Mouse (Mus musculus) adrenal gland, adult 18-20 months (tissue): ENCODE measurements around the gene Nfkb1. TPM values are rescaled to one million over a fixed set of nuclear protein-coding genes. Genes with fewer than 3 reads are reported as not detected.

ENCODE experiments used
- DNase-seq, 2 experiments: peaks; one replicate each; pipeline ENCODE4 v3.0.0; 2021 to 2022; ENCODE audit warnings: low spot score in 2 of 2
- total RNA-seq, 2 experiments: library from RNA; stranded (reverse); gene quantifications; 1 replicate in 1 of 2; 2 replicates in 1 of 2; pipeline ENCODE4 v1.2.3; 2021

The Nfkb1 gene
- total RNA-seq, 2 experiments from 2014 or later, result 43.3 to 54.9 TPM

DNA sequence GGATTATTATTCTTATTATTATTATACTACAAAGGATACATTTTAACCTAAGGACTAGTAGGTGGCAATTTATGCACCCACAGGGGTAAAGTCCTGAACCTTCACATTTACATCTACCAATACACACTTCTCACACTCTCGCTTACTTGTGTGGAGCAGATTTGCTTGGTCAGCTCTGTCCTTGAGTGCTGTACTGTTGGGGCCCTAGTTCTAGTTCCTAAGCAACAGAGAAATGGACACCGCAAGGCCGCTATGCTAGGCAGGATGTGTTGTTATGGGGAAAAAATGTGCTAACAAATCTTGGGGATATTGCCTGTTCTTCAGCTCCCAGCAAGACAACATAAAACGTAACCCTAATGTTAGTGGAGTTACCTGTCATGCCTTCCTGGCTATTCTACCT, 99.3 kb downstream of the Nfkb1 start:
- no peak for DNase-seq

GRCm38 (mm10) chr3:135591376-135591775, 100.0 kb downstream of the Nfkb1 start:
- DNase-seq, result no peak

GRCm38 (mm10) chr3:135590471-135590870, 100.9 kb downstream of the Nfkb1 start:
- DNase-seq, result no peak

DNA sequence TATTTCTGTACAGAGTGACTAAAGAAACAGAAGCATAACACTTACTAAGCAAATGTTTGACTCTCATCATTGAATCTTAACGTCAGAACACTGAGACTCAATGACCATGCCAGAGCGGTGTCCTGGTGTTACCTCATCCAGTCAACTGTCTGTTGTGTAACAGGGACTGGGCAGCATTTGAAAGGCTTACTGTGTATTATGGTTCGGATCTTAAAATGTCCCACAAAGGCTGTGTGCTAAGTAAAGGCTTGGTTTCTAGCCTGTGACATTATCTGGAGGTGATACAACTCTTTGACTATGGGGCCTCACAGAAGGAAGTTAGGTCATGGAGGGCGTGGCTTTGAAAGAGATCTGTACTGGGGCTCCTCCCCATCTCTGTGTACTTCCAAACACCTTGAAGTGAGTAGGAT, 104.9 kb downstream of the Nfkb1 start:
- DNase-seq, result no peak

DNA sequence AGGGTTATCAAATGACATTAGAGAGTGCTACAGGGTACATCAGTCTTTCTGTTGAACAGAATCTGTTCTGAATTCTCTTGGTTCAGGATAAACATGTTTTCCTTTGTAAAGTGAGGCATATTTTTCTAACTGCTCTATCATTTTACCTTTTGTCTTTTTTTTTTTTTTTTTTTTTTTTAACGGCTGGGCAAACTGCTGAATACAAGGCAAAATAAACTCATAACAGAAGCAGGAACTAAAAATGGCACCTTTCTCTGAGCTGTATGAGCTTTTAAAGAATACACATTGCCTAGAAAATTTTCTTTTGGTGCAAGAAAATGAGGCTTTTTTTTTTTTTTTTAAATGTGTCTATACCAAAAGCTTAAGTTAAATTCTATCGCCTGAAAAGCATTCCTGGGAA, 105.3 kb downstream of the Nfkb1 start:
- DNase-seq, result no peak

DNA sequence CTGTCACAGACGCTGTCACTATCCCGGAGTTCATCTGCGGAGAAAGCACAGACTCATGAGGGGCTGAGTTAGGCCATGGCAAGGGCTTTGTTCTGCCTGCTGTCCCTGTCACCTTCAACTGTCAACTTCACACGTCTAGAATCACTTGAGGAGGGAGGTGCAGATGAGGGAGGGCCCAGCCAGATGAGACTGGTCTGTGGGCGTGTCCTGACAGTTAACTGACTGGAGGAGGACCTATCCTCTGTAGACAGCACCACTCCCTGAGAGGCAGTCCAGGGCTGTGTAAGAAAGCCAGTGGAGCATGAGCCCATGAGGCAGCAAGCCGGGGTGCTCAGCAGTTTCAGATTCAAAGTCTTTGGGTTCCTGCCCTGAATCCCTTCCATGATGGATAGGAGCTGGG, 105.9 kb downstream of the Nfkb1 start:
- no peak for DNase-seq

DNA sequence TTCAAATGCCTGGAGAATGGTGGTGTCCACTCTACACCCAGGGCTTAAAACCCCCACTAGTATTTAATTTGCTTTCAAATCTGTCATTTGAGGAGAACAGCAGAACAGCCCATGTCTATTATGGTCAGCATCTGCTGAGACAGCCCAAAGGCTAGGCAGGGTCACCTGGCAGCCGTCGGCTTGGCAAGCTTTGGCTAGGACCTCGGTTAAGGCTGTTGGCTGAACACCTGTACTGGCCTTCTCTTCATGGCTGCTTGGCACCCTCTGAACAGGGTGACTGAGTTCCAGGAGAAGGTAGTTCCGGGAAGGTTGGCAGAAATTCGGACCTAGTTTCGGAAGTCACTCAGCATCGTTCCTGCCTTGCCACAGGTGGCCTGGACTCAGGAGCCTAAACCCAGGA, 109.1 kb downstream of the Nfkb1 start:
- no peak for DNase-seq

DNA sequence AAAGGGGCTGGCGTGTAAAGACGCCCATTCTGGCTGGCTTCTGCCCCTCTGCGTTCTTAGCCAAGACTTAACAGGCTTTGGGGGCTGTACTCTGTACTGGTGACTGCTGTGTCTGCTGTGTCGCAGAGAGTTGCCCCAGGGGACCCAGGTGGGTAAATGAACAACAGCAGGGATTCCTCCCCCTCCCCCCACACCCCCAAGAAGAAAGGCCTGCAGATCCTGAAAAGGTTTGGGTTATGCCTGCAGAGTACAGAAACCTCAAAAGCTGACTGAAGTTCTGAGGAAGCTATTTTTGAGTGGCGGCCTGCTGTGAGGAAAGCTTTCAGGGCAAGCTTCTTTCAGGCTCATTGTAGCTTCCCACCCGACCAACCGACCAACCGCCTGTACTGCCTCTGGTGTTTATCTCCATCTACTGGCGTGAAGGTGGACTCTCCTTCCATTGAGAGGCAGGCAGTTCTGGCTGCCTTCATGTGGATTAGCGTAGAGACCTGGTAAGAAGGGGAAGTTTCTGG, 109.7 kb downstream of the Nfkb1 start:
- no peak for DNase-seq

- DNase-seq, result no peak
Observed at GRCm38 (mm10) chr3:135580439-135581275, 110.7 kb downstream of the Nfkb1 start.

DNA sequence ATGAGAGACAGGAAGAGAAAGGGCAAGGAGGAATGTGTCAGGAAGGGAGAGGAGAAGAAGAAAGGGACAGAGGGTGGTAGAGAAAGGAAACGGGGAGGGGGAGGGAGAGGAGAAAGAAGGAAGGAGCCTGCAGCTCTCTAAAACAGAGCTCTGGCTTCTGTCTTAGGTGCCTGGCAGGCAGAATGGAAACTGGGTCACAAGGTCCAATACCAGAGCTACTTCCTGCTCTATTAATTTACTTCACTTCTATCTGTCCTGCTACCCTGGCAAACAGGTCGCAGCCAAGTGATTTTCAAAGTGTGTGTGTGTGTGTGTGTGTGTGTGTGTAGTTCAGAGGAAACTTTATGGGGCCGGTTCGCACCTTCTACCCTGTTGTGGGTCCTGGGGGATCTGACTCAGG, 112.2 kb downstream of the Nfkb1 start:
- no peak for DNase-seq

- DNase-seq, result no peak
Observed at GRCm38 (mm10) chr3:135578588-135579140, 112.7 kb downstream of the Nfkb1 start.

DNA sequence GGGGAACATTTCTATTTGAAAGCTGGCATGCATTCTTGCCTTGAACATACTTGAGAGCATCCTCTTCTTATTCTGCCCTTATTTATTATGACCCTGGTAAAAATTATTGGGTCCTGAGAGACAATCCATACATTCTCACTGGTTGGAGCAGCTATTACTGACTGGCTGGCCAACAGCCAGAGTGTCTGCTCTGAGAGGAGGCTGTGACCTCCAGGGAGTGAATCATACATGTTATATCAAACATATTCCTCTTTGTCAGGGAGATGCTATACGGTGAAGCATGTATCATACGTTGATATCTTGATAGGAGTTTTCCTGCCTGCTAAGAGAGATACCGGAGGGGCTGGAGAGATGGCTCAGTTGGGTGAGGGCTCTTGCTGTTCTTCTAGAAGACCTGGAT, 116.2 kb downstream of the Nfkb1 start:
- DNase-seq, result no peak

- DNase-seq, result no peak
Observed at GRCm38 (mm10) chr3:135573051-135573450, 118.3 kb downstream of the Nfkb1 start.

DNA sequence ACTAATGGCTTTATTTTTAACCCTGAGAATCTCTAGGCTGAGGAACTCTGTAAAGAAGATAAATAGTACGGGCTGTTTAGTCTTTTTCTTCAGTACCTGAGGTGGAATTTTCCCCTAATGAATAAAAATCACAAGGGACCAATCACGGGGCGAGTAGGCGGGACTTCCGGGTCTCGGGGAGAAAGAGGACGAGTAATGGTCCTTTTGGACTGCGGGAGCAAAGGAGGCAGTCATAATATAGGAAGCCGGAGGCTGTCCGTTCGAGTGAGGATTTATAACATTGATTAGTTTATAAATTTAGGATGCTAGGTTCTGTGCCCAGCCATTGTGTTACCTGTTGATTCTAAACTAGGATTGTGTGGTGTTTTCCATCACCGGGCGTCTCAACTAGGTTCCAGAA, 119.8 kb downstream of the Nfkb1 start:
- no peak for DNase-seq

- DNase-seq, result no peak
Observed at GRCm38 (mm10) chr3:135568633-135569032, 122.7 kb downstream of the Nfkb1 start.

DNA sequence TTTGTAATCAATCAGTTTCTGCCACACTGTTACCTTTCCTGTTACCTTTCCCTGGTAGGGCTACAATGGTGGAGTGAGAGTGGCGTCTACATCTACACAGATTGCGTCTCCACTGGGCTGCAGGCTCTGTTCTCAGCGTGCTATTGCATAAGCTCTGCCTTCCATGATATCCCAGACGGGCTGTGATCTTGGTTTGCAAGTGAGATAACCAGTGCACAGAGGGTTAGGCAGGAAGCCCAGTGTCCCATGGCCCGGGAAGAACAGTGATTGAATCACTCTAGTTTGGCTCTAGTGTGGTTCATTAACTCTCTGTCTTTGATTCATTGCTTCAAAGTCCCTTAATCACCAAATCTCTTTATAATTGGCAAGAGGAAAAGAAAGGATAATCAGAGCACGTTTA, 123.5 kb downstream of the Nfkb1 start:
- no peak for DNase-seq

DNA sequence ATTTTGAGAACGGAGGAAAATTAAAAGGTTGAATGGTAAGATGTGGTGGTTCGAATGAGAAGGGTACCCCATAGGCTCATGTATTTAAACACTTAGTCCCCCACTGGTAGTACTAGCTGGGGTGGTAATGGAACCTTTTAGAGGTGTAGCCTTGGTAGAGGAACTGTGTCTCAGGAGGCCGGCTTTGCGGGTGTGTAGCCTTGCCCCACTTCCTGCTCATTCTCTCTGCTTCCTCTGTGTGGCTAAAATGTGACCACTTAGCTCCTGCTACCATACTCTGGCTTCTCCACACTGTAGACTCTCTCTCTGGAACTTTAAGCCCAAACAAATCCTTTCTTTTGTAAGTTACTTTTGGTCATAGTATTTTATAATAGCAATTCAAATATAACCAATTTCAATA, 126.0 kb downstream of the Nfkb1 start:
- DNase-seq, result no peak

- DNase-seq, result no peak
Observed at GRCm38 (mm10) chr3:135564706-135565105, 126.6 kb downstream of the Nfkb1 start.

DNA sequence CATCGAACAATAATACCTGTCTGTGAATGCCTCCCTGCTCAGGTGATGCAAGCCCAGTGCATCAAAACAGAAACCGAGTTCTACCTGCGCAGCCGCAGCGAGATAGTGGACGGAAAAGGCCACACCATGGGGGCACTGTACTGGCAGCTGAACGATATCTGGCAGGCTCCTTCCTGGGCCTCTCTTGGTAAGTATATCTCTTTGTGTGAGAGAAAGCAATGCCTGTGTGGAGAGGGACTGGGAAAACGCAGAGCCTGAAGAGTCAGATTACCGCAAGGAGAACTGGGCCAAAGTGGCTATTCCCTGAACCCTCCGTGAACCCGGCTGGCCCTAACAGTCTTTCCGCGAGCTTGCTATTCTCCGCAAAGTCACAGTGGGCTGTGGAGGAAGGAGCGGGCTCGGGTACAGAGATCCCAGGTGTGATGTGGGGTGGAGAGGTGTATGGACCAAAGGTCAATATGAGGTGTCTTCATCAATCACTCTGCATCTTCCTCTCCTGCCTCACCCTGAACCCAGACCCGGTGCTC, 128.1 kb downstream of the Nfkb1 start:
- DNase-seq, result no peak

DNA sequence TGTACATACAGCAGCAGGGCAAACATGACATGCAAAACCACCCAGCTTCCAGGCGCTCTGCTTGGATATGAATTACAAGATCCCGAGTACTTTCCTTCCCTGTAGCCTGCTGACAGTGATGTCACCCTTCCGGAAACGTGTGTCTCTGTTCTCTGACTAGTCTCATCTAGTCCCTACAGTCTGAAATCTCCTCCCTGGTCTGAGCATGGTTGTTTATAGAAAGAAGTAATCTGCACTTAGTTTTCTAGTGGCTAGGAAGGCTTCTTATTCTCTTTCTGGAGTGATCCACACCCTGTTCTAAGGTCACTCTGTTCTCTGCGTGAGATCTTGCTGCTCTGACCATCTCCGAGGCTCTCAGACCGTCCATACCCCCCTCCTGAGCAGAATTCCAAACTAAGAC, 129.3 kb downstream of the Nfkb1 start:
- DNase-seq, result no peak

GRCm38 (mm10) chr3:135556851-135557662, 134.3 kb downstream of the Nfkb1 start:
- DNase-seq, result no peak
